Mouse (Mus musculus): ENCODE measurements around the gene Cltb. TPM values are rescaled to one million over a fixed set of nuclear protein-coding genes. Genes with fewer than 3 reads are reported as not detected.

Gene Cltb
- polyA plus RNA-seq, 1 experiment = 16.9 TPM

- Histone ChIP-seq H3K27me3 (ENCODE audit: control insufficient read depth, insufficient read depth, low read length) (no peaks in the 10 kb centered on the region), H3K4me1 (ENCODE audit: control insufficient read depth, insufficient read depth, insufficient read length) (no peaks in the 10 kb centered on the region; the same call in 1 of the 2 replicates), H3K4me3 (ENCODE audit: extremely low read depth, insufficient read depth, insufficient read length) (peak overlapping the region; percentile 80; the same call in 1 of the 2 replicates), H3K27ac (ENCODE audit: insufficient read depth, low read length) (peak overlapping the region; percentile 40; the same call in 1 of the 2 replicates), H3K36me3 (ENCODE audit: control insufficient read depth, insufficient read depth, low read length) (peaks cover 5% of the 10 kb centered on the region; the same call in 1 of the 2 replicates)
- WGBS = 59% methylated on average over 8 of the region's 8 CpGs
- TF ChIP-seq POLR2A (IDR thresholded peaks at IDR 0.05; ENCODE audit: low read depth, low read length) = no peak
- TF ChIP-seq CTCF (IDR thresholded peaks at IDR 0.05; ENCODE audit: extremely low read depth, insufficient read depth, insufficient read length, insufficient replicate concordance) = peak; percentile 43; the same call in 1 of the 2 replicates
- DNase-seq (ENCODE audit: low read depth in 1 of 2, low spot score in 2 of 2) = peak; percentile 18 to 46
These were observed 45.4 kb downstream of the Cltb start for GRCm38 (mm10) chr13:54565594-54566345.

- peak; percentile 88 for TF ChIP-seq POLR2A (IDR thresholded peaks at IDR 0.05; ENCODE audit: low read depth, low read length)
- no peak for TF ChIP-seq CTCF (IDR thresholded peaks at IDR 0.05; ENCODE audit: extremely low read depth, insufficient read depth, insufficient read length, insufficient replicate concordance)
- no peaks in the 10 kb centered on the region for H3K27me3 ChIP-seq (ENCODE audit: control insufficient read depth, insufficient read depth, low read length)
- no peaks in the 10 kb centered on the region; the same call in 1 of the 2 replicates for H3K4me1 ChIP-seq (ENCODE audit: control insufficient read depth, insufficient read depth, insufficient read length)
- peak within 1 kb of the TSS; percentile 80 for H3K4me3 ChIP-seq (ENCODE audit: extremely low read depth, insufficient read depth, insufficient read length)
- peak within 1 kb of the TSS; percentile 63 for H3K27ac ChIP-seq (ENCODE audit: insufficient read depth, low read length)
- DNase-seq (ENCODE audit: low read depth in 1 of 2, low spot score in 2 of 2) = peak; percentile 84 to 97
- WGBS = 0% methylated on average over 27 of the region's 27 CpGs
- peaks cover 8% of the 10 kb centered on the region; the same call in 1 of the 2 replicates for H3K36me3 ChIP-seq (ENCODE audit: control insufficient read depth, insufficient read depth, low read length)
These were observed 46.0 kb downstream of the Cltb start, which contains the start of gene 4833439L19Rik for GRCm38 (mm10) chr13:54565201-54565581. TSS of gene 4833439L19Rik (minus strand) at chr13:54565435.

DNA sequence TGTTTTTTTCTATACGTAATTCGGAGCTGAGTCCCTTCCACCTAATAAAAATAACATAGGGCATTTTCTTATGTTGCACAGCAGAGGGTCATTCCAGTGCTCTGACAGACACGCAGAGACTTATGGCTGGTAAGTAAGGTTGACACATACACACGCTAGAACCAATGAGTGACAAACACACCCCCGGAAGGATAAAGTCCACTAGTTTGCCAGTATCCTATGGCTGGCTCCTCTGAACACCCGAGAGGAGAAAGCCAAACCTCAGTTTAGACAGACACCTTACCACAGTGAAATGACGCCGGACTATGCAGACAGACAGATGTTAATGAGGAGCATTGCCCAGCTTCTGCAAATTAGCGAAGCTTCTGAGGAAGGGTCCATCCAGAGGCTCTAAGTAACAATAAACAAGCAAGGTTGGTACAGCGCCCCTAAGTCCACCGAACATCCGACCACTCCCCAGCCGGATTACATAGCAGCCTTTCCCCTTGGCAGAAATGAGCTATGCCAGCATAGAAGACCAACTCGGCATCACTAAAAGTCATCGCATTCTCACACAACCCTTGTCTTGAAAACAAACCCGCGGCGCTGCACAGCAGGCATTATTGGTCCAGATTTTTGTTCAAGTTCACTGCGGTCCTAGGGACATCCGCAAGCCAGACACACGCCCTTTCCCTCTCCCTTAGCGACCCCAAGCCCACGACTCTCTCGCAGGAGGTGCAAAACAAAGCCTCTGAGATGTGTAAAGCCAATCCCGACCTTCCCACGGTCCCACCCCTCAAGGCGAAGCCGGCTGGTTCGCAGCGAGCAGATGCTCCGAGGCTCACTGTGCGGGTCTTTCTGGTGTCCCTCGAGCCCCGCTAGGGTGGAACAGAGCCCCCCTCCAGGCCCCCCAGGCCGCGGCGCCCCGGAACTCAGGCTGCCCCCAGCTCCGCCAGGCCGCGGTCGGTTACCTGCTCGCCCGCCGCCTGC, 46.6 kb downstream of the Cltb start:
- DNase-seq (ENCODE audit: low read depth in 1 of 2, low spot score in 2 of 2) = no peak
- 12% methylated on average over 45 of the region's 45 CpGs for WGBS
- H3K36me3 ChIP-seq (ENCODE audit: control insufficient read depth, insufficient read depth, low read length) = peaks cover 12% of the 10 kb centered on the region; the same call in 1 of the 2 replicates
- no peaks in the 10 kb centered on the region; the same call in 1 of the 2 replicates for H3K4me1 ChIP-seq (ENCODE audit: control insufficient read depth, insufficient read depth, insufficient read length)
- peak overlapping the region; percentile 63 for H3K27ac ChIP-seq (ENCODE audit: insufficient read depth, low read length)
- TF ChIP-seq POLR2A (IDR thresholded peaks at IDR 0.05; ENCODE audit: low read depth, low read length) = no peak
- TF ChIP-seq CTCF (IDR thresholded peaks at IDR 0.05; ENCODE audit: extremely low read depth, insufficient read depth, insufficient read length, insufficient replicate concordance) = no peak
- no peaks in the 10 kb centered on the region for H3K27me3 ChIP-seq (ENCODE audit: control insufficient read depth, insufficient read depth, low read length)
- peak overlapping the region; percentile 80 for H3K4me3 ChIP-seq (ENCODE audit: extremely low read depth, insufficient read depth, insufficient read length)

DNA sequence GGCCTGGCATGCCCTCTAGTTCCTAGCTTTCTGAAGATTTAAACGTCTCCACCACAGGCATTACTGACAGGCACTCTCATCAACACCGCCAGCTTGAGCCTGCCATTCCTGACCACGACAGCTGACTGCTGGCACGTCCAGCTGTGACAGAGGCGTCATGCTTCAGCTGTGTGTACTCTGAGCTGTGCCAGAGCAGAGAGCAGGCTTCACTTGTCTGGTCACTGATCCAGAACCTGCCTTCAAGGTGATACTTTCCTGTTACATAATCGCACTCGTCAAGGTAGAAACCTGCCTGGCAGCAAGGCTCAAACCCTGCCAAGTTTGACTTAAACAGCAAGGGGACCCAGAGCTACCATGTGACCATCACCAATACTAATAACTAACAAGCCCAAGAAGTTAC, 48.6 kb downstream of the Cltb start:
- no peaks in the 10 kb centered on the region; the same call in 1 of the 2 replicates for H3K4me1 ChIP-seq (ENCODE audit: control insufficient read depth, insufficient read depth, insufficient read length)
- H3K4me3 ChIP-seq (ENCODE audit: extremely low read depth, insufficient read depth, insufficient read length) = no peak overlapping the region
- no peak overlapping the region for H3K27ac ChIP-seq (ENCODE audit: insufficient read depth, low read length)
- H3K36me3 ChIP-seq (ENCODE audit: control insufficient read depth, insufficient read depth, low read length) = peaks cover 24% of the 10 kb centered on the region
- no peaks in the 10 kb centered on the region for H3K27me3 ChIP-seq (ENCODE audit: control insufficient read depth, insufficient read depth, low read length)
- TF ChIP-seq POLR2A (IDR thresholded peaks at IDR 0.05; ENCODE audit: low read depth, low read length) = no peak
- TF ChIP-seq CTCF (IDR thresholded peaks at IDR 0.05; ENCODE audit: extremely low read depth, insufficient read depth, insufficient read length, insufficient replicate concordance) = no peak
- DNase-seq (ENCODE audit: low read depth in 1 of 2, low spot score in 2 of 2) = no peak
- 48% methylated on average over 7 of the region's 7 CpGs for WGBS

GRCm38 (mm10) chr13:54560608-54561007, 50.5 kb downstream of the Cltb start:
- Histone ChIP-seq H3K27me3 (ENCODE audit: control insufficient read depth, insufficient read depth, low read length) (no peaks in the 10 kb centered on the region), H3K27ac (ENCODE audit: insufficient read depth, low read length) (no peak overlapping the region), H3K4me1 (ENCODE audit: control insufficient read depth, insufficient read depth, insufficient read length) (no peaks in the 10 kb centered on the region; the same call in 1 of the 2 replicates), H3K4me3 (ENCODE audit: extremely low read depth, insufficient read depth, insufficient read length) (no peak overlapping the region), H3K36me3 (ENCODE audit: control insufficient read depth, insufficient read depth, low read length) (peaks cover 37% of the 10 kb centered on the region)
- 95% methylated on average over 7 of the region's 7 CpGs for WGBS
- DNase-seq (ENCODE audit: low read depth in 1 of 2, low spot score in 2 of 2) = no peak
- TF ChIP-seq POLR2A (IDR thresholded peaks at IDR 0.05; ENCODE audit: low read depth, low read length) = no peak
- TF ChIP-seq CTCF (IDR thresholded peaks at IDR 0.05; ENCODE audit: extremely low read depth, insufficient read depth, insufficient read length, insufficient replicate concordance) = no peak

GRCm38 (mm10) chr13:54559656-54560055, 51.5 kb downstream of the Cltb start:
- TF ChIP-seq CTCF (IDR thresholded peaks at IDR 0.05; ENCODE audit: extremely low read depth, insufficient read depth, insufficient read length, insufficient replicate concordance) (no peak), POLR2A (IDR thresholded peaks at IDR 0.05; ENCODE audit: low read depth, low read length) (no peak)
- H3K4me3 ChIP-seq (ENCODE audit: extremely low read depth, insufficient read depth, insufficient read length) = no peak overlapping the region
- no peak overlapping the region for H3K27ac ChIP-seq (ENCODE audit: insufficient read depth, low read length)
- H3K4me1 ChIP-seq (ENCODE audit: control insufficient read depth, insufficient read depth, insufficient read length) = no peaks in the 10 kb centered on the region; the same call in 1 of the 2 replicates
- peaks cover 41% of the 10 kb centered on the region for H3K36me3 ChIP-seq (ENCODE audit: control insufficient read depth, insufficient read depth, low read length)
- H3K27me3 ChIP-seq (ENCODE audit: control insufficient read depth, insufficient read depth, low read length) = no peaks in the 10 kb centered on the region
- DNase-seq (ENCODE audit: low read depth in 1 of 2, low spot score in 2 of 2) = no peak
- 95% methylated on average over 2 of the region's 2 CpGs for WGBS
